Mouse (Mus musculus): ENCODE data around the gene Upf3b. TPM values are rescaled to one million over a fixed set of nuclear protein-coding genes. Genes with fewer than 3 reads are reported as not detected.
"Not testable (repeated sequence)": the region's sequence is repeated elsewhere in the genome, so short reads cannot be mapped to it uniquely, and the experiment has no call there.

Gene Upf3b
- polyA plus RNA-seq, 1 experiment = 4.7 TPM

DNA sequence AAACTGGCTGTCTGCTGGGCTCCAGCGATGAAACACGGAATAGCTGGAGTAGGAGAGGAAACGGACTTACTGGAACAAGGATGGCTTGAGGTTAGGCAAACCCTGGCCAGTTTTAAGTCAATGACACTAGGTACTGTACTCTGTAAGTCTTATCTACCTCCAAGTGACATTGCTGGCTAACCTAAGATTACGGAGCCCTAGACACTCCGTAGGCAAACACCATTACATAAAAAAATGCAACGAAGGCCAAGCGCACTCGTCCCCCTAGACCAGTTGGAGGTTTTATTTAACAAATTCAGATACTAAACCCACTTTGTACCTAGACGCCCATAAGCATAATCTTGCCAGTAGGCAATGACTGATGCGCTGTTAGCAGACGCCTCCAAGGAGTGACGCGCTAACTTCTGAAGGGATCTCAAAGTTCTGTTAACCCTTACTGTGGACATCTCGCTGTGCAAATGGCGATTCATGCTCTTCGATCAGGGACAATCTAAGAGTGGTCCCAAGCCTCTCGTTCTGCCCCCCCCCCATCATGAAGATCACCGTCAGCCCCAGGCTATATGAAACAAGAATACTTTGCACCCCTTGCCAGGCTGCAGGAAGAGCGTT lies 25.7 kb downstream of the Upf3b start:
- TF ChIP-seq POLR2A (IDR thresholded peaks at IDR 0.05; ENCODE audit: borderline replicate concordance, extremely low read depth, low read depth, low read length) = no peak
- TF ChIP-seq CTCF (IDR thresholded peaks at IDR 0.05; ENCODE audit: insufficient read depth, low read length) = no peak
- Histone ChIP-seq H3K4me3 (replicated peaks; ENCODE audit: extremely low read depth, low read depth, low read length) (peak overlapping the region; percentile 69), H3K4me1 (ENCODE audit: control insufficient read depth, insufficient read depth, low read length) (peaks cover 2% of the 10 kb centered on the region)
- peak; percentile 5 for DNase-seq
- WGBS = 22% methylated on average over 19 of the region's 19 CpGs

DNA sequence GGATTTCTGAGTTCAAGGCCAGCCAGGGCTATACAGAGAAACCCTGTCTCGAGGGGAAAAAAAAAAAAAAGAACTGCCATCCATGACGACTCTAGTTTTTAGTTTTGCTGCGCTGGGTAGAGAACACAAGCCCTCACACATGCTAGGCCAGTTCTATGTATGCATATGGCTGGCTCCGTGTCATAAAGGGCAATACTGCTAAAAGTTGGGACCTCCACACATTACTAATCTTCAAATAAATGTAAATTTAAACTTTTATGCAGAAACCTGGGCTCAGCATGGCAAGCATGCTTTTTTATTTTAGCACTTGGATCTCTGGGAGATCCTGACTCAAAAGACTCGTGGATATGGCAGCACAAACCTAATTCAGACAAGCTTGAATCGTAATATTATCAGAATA lies 28.9 kb downstream of the Upf3b start:
- 50% methylated on average over 6 of the region's 6 CpGs for WGBS
- Histone ChIP-seq H3K4me3 (replicated peaks; ENCODE audit: extremely low read depth, low read depth, low read length) (no peak overlapping the region), H3K4me1 (ENCODE audit: control insufficient read depth, insufficient read depth, low read length) (peaks cover 2% of the 10 kb centered on the region)
- DNase-seq = no peak
- TF ChIP-seq CTCF (IDR thresholded peaks at IDR 0.05; ENCODE audit: insufficient read depth, low read length) = no peak
- no peak for TF ChIP-seq POLR2A (IDR thresholded peaks at IDR 0.05; ENCODE audit: borderline replicate concordance, extremely low read depth, low read depth, low read length)

GRCm38 (mm10) chrX:37080345-37080744 lies 29.8 kb downstream of the Upf3b start:
- WGBS = 84% methylated on average over 4 of the region's 4 CpGs
- not testable (repeated sequence) for H3K4me3 ChIP-seq (replicated peaks; ENCODE audit: extremely low read depth, low read depth, low read length); H3K4me1 ChIP-seq (ENCODE audit: control insufficient read depth, insufficient read depth, low read length); DNase-seq

DNA sequence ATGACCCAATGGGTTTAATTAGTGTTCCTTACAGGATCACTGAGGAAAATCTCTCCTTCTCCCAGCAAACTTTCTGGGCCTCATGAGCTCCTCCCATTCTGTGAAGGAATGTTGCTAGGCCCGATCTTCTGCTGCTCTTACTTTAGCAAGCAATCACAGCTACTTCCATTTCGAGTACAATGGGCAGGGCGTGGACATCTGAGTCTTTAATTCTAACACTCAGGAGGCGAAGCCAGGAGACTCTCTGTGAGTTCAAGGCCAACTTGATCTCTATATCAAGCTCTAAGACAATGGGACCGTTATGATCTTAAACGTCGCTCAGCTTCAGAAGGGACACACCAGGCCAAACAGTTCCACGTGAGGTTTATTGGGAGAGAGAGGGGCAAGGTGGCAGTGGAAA lies 33.5 kb downstream of the Upf3b start:
- TF ChIP-seq POLR2A (IDR thresholded peaks at IDR 0.05; ENCODE audit: borderline replicate concordance, extremely low read depth, low read depth, low read length) (no peak), CTCF (IDR thresholded peaks at IDR 0.05; ENCODE audit: insufficient read depth, low read length) (no peak)
- Histone ChIP-seq H3K4me1 (ENCODE audit: control insufficient read depth, insufficient read depth, low read length) (no peaks in the 10 kb centered on the region), H3K4me3 (replicated peaks; ENCODE audit: extremely low read depth, low read depth, low read length) (no peak overlapping the region)
- DNase-seq = no peak
- WGBS = 59% methylated on average over 8 of the region's 8 CpGs

DNA sequence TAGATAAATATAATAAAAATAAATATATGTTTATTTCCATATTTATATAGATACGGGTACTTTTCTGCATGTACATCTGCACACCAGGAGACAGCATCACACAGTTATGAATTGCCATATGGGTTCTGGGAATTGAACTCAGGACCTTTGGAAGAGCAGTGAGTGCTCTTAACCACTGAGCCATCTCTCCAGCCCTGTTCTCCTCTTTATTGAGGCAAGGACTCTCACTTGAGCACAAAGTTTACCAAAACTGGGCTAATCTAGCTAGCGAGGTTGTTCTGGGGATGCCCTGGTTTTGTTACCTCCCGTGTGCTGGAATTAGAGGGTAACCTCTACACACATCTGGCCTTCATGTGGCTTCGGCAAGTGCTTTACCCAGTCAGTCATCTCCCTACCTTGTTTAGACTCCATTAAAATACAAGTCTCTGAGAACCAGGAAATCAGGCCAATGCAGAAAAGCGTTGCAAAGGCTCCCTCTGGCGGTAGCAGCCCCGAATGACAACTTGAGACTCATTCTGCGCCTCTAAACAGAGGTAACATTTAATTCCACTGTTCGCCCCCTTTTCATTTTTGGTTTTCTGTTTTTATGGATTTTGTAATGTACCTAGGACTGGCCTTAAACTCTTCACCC lies 35.7 kb downstream of the Upf3b start:
- H3K4me1 ChIP-seq (ENCODE audit: control insufficient read depth, insufficient read depth, low read length) = no peaks in the 10 kb centered on the region
- TF ChIP-seq POLR2A (IDR thresholded peaks at IDR 0.05; ENCODE audit: borderline replicate concordance, extremely low read depth, low read depth, low read length) (no peak), CTCF (IDR thresholded peaks at IDR 0.05; ENCODE audit: insufficient read depth, low read length) (peak; percentile 81)
- peak; percentile 28 for DNase-seq
- H3K4me3 ChIP-seq (replicated peaks; ENCODE audit: extremely low read depth, low read depth, low read length) = no peak overlapping the region
- 41% methylated on average over 9 of the region's 9 CpGs for WGBS

DNA sequence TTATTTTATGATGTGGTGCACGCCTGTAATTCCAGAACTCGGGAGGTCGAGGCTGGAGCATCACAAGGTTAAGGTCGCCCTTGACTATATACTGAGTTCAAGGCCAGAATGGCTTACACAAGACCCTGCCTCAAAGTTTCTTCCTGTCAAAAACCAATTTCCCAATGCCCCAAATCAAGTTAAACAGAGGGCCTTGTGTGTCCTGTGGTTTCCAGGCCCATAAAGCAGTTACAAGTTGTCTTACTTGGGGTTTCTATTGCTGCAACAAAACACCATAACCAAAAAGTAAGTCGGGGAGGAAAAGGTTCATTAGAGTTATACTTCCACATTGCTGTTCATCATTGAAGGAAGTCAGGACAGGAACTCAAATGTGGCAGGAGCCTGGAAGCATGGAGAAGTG lies 41.4 kb downstream of the Upf3b start:
- 86% methylated on average over 5 of the region's 5 CpGs for WGBS
- DNase-seq = no peak
- no peaks in the 10 kb centered on the region for H3K4me1 ChIP-seq (ENCODE audit: control insufficient read depth, insufficient read depth, low read length)
- TF ChIP-seq CTCF (IDR thresholded peaks at IDR 0.05; ENCODE audit: insufficient read depth, low read length) (no peak), POLR2A (IDR thresholded peaks at IDR 0.05; ENCODE audit: borderline replicate concordance, extremely low read depth, low read depth, low read length) (no peak)
- no peak overlapping the region for H3K4me3 ChIP-seq (replicated peaks; ENCODE audit: extremely low read depth, low read depth, low read length)

- Histone ChIP-seq H3K4me1 (ENCODE audit: control insufficient read depth, insufficient read depth, low read length) (no peaks in the 10 kb centered on the region), H3K4me3 (replicated peaks; ENCODE audit: extremely low read depth, low read depth, low read length) (no peak overlapping the region)
- 65% methylated on average over 3 of the region's 3 CpGs for WGBS
- DNase-seq = no peak
- TF ChIP-seq CTCF (IDR thresholded peaks at IDR 0.05; ENCODE audit: insufficient read depth, low read length) = no peak
- no peak for TF ChIP-seq POLR2A (IDR thresholded peaks at IDR 0.05; ENCODE audit: borderline replicate concordance, extremely low read depth, low read depth, low read length)
These were observed 42.8 kb downstream of the Upf3b start for GRCm38 (mm10) chrX:37067299-37067698.

- Histone ChIP-seq H3K4me3 (replicated peaks; ENCODE audit: extremely low read depth, low read depth, low read length) (no peak overlapping the region), H3K4me1 (ENCODE audit: control insufficient read depth, insufficient read depth, low read length) (no peaks in the 10 kb centered on the region)
- no peak for TF ChIP-seq CTCF (IDR thresholded peaks at IDR 0.05; ENCODE audit: insufficient read depth, low read length)
- WGBS = 75% methylated on average over 9 of the region's 9 CpGs
- no peak for DNase-seq
These were observed 46.2 kb downstream of the Upf3b start for GRCm38 (mm10) chrX:37063902-37064301.

- WGBS = 23% methylated on average over 70 of the region's 70 CpGs
- DNase-seq = peak; percentile 2
- Histone ChIP-seq H3K4me3 (replicated peaks; ENCODE audit: extremely low read depth, low read depth, low read length) (no peak overlapping the region), H3K4me1 (ENCODE audit: control insufficient read depth, insufficient read depth, low read length) (peaks cover 6% of the 10 kb centered on the region)
- no peak for TF ChIP-seq POLR2A (IDR thresholded peaks at IDR 0.05; ENCODE audit: borderline replicate concordance, extremely low read depth, low read depth, low read length)
- no peak for TF ChIP-seq CTCF (IDR thresholded peaks at IDR 0.05; ENCODE audit: insufficient read depth, low read length)
These were observed 61.0 kb downstream of the Upf3b start for GRCm38 (mm10) chrX:37048890-37049823.

Data from lung, adult 2 months (tissue).